Mouse (Mus musculus) liver, embryonic 14.5 days (tissue): ENCODE data around the gene Nprl2. TPM values are rescaled to one million over a fixed set of nuclear protein-coding genes. Genes with fewer than 3 reads are reported as not detected.

ENCODE experiments used
- ATAC-seq: fragments of 200-750 bp; cut with Nextera tagmentation; 2 replicates; pipeline ENCODE4 v1.8.0; 2017; ENCODE audit warnings: moderate number of reproducible peaks, mild to moderate bottlenecking, moderate library complexity; ENCODE audit not compliant: insufficient read depth
- DNase-seq, 3 experiments: peaks; one replicate each; pipeline ENCODE4 v3.0.0-alpha.2; 2012 to 2013; ENCODE audit warnings: low read depth in 3 of 3, low spot score in 3 of 3
- H3K27ac ChIP-seq: fragments of 300-500 bp; sonication (generic); 2 replicates; pipeline ENCODE4 v1.5.1; 2014; ENCODE audit warnings: moderate library complexity, mild to moderate bottlenecking, control low read depth, inconsistent platforms
- H3K27me3 ChIP-seq: fragments of 300-500 bp; sonication (generic); 2 replicates; pipeline ENCODE4 v1.6.1; 2014; ENCODE audit warnings: mild to moderate bottlenecking, low read length, moderate library complexity; ENCODE audit not compliant: control insufficient read depth, insufficient read depth
- H3K36me3 ChIP-seq: fragments of 300-500 bp; sonication (generic); replicated peaks from 2 replicates; pipeline ENCODE4 v1.6.1; 2014; ENCODE audit warnings: low read depth; ENCODE audit not compliant: control insufficient read depth, insufficient read depth
- H3K4me1 ChIP-seq, 2 experiments: fragments of 200-500 bp in 1 of 2; fragments of 300-500 bp in 1 of 2; sonication (generic) in 1 of 2; replicated peaks; 2 replicates each; pipeline ENCODE4 v1.6.1; 2012 to 2014; ENCODE audit warnings: antibody characterized with exemption in 1 of 2, inconsistent platforms in 1 of 2, low read length in 1 of 2; ENCODE audit not compliant: control insufficient read depth in 2 of 2, insufficient read depth in 2 of 2
- H3K4me2 ChIP-seq: fragments of 300-500 bp; sonication (generic); 2 replicates; pipeline ENCODE4 v1.6.1; 2014; ENCODE audit warnings: low read depth, mild to moderate bottlenecking, control low read depth, moderate library complexity
- H3K4me3 ChIP-seq, 2 experiments: fragments of 200-500 bp in 1 of 2; fragments of 300-500 bp in 1 of 2; sonication (generic) in 1 of 2; 2 replicates each; pipeline ENCODE4 v1.5.1; 2012 to 2014; ENCODE audit warnings: low read depth in 2 of 2, low read length in 2 of 2, mild to moderate bottlenecking in 2 of 2, control low read depth in 1 of 2, inconsistent platforms in 1 of 2, moderate library complexity in 1 of 2; ENCODE audit not compliant: insufficient read depth in 1 of 2
- H3K9ac ChIP-seq: fragments of 300-500 bp; sonication (generic); replicated peaks from 2 replicates; pipeline ENCODE4 v1.6.1; 2014; ENCODE audit warnings: mild to moderate bottlenecking, control low read depth, moderate library complexity
- H3K9me3 ChIP-seq: fragments of 300-500 bp; sonication (generic); 2 replicates; pipeline ENCODE4 v1.6.1; 2016; ENCODE audit warnings: low read length, mixed read lengths; ENCODE audit not compliant: control insufficient read depth
- CTCF ChIP-seq: IDR thresholded peaks from 2 replicates; pipeline ENCODE4 v1.5.1; 2016; ENCODE audit warnings: antibody characterized with exemption, low read depth, control low read depth
- EP300 ChIP-seq: IDR thresholded peaks from 2 replicates; pipeline ENCODE4 v1.6.1; 2016; ENCODE audit warnings: antibody characterized with exemption, low read depth
- WGBS: fragments of 180-500 bp; shearing (Covaris S2); extraction: QIAGEN DNeasy Blood & Tissue Kit; methylation state at CpG from one replicate; pipeline ENCODE4 v1.1.7; 2014; ENCODE audit not compliant: insufficient replicate concordance; 5-methylcytosine and 5-hydroxymethylcytosine counted together
- polyA plus RNA-seq, 2 experiments: library from polyadenylated mRNA; depleted of rRNA in 1 of 2; stranded (reverse) in 1 of 2; unstranded in 1 of 2; fragments of >200 nt; fragmentation: Nextera tagmentation in 1 of 2; extraction: Ambion mirVana in 1 of 2; gene quantifications; 2 replicates each; pipeline versions ENCODE4 v1.2.1 to v1.2.3; 2012 to 2014

The Nprl2 gene
- polyA plus RNA-seq, 2 experiments: 9.2 to 10.5 TPM

DNA sequence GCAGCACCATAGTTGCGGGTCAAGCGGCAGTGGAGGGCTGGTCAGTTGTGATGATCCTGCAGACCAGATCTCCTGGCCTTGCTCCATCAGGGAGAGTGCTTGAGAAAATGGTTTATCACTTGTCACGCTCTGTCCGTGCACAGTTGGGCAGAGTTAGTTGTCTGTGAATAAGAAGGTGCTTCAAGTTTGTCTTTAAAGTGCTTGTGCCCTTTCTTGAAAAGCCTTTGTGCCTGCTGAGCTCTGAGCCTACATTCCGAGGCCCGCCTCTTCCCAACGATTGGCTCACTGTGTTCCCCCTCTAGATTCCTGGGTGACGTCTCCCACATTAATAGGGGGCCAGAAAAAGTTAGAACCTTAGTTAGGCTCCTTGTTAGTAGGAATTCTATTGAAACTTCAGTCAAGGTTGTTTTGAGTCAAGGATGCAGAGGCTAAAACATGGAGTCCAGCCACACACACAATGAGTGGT, 9.9 kb downstream of the Nprl2 start:
- peaks cover 36 to 46% of the 10 kb centered on the region in 2 experiments for H3K4me1 ChIP-seq
- DNase-seq: no peak

DNA sequence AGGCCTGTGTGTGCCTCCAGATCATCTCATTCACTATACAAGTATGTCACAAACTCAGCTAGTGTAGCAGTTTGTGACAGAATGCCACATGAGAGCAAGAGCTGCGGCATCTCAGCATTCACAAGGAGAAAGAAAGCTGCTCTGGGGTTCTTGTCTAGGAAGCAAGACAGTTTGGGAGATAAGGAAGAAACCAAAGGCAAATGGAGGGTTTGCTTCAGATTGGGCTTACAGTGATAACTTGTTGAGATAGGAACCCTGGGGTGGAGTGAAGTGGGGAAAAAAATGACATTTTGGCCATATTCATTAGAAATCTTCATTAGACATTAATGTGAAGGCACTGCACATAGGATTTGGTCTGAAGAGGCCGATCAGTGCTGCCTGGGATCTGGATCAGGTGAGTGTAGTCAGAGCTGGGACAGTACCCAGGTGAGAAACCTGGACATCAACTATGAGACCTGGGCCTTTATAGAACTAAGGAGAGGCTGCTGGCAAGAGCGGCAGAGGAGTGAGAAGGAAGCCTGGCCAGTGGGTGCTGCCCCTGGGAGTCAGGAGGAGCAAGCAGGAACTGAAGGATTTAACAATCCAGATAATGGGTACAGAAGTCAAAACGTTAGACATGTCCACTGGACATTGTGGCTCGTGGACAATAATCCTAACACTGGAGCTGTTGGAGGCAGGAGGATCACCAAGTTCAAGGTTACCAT, 10.8 kb downstream of the Nprl2 start:
- H3K4me1 ChIP-seq: peaks cover 35 to 42% of the 10 kb centered on the region in 2 experiments

More for the DNA sequence above, 9.9 kb downstream of the Nprl2 start:
- H3K27ac ChIP-seq: no peak overlapping the region
- H3K9ac ChIP-seq: peak overlapping the region; percentile 58
- peaks cover 3% of the 10 kb centered on the region for H3K36me3 ChIP-seq
- peak overlapping the region; percentile 39 to 41 for H3K4me3 ChIP-seq
- no peaks in the 10 kb centered on the region for H3K9me3 ChIP-seq
- peaks cover 3% of the 10 kb centered on the region; the same call in 1 of the 2 replicates for H3K27me3 ChIP-seq
- peak overlapping the region; percentile 67 for H3K4me2 ChIP-seq
- no peak for TF ChIP-seq CTCF
- no peak for TF ChIP-seq EP300
- no peak for ATAC-seq
- 29% methylated on average over 8 of the region's 8 CpGs for WGBS

DNA sequence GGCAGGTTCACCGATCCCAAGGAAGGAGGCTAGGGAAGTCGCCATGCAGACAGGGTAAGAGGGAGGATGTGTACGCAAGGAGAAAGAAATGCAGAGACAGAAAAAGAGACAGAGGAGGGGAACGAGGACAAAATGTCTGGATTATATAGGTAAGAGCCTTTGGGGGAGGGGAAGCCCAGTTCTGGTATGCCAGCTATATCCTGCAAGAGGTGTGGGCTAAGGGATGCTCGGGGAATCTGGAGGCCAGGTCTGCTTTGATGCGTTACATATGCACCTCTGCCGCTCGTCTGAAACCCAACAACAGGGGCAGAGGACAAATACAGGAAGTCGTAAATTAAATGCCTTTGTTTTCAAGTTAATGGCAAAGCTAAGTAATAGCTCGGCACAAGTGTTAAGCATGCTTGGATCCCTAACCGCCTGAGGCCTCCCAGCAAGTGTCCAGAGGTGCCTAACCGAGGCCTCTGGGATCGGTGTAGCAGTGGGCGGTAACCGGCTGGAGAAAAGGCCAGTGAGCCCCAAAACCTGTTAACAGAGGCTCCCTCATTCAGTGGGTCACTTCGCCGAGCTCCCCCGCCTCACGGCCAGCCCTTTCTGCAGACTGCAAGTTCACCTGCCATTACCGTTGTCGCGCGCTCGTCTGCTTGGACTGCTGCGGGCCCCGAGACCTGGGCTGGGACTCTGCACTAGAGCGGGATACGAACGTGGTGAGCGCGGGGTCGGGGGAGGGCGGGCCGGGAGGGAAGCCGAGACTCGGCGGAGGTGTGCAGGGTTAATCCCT, 11.7 kb downstream of the Nprl2 start:
- peaks cover 21% of the 10 kb centered on the region for H3K36me3 ChIP-seq
- no peak for TF ChIP-seq EP300
- TF ChIP-seq CTCF: no peak
- no peaks in the 10 kb centered on the region for H3K9me3 ChIP-seq
- peak overlapping the region; percentile 57 to 83 for H3K4me3 ChIP-seq
- peak overlapping the region; percentile 75 for H3K9ac ChIP-seq
- DNase-seq (no peak), ATAC-seq (peak; percentile 49)
- H3K27me3 ChIP-seq: peaks cover 3% of the 10 kb centered on the region; the same call in 1 of the 2 replicates
- H3K4me2 ChIP-seq: peak overlapping the region; percentile 90
- 5% methylated on average over 37 of the region's 37 CpGs for WGBS
- peak overlapping the region; percentile 27 for H3K27ac ChIP-seq
- peaks cover 35 to 42% of the 10 kb centered on the region in 2 experiments for H3K4me1 ChIP-seq

More for the DNA sequence above, 10.8 kb downstream of the Nprl2 start:
- DNase-seq (no peak), ATAC-seq (no peak)
- Histone ChIP-seq H3K27me3 (peaks cover 3% of the 10 kb centered on the region; the same call in 1 of the 2 replicates), H3K9me3 (no peaks in the 10 kb centered on the region), H3K4me2 (peak overlapping the region; percentile 90), H3K27ac (no peak overlapping the region), H3K36me3 (peaks cover 12% of the 10 kb centered on the region), H3K9ac (no peak overlapping the region), H3K4me3 (no peak overlapping the region)
- TF ChIP-seq CTCF (no peak), EP300 (no peak)
- 49% methylated on average over 5 of the region's 5 CpGs for WGBS

DNA sequence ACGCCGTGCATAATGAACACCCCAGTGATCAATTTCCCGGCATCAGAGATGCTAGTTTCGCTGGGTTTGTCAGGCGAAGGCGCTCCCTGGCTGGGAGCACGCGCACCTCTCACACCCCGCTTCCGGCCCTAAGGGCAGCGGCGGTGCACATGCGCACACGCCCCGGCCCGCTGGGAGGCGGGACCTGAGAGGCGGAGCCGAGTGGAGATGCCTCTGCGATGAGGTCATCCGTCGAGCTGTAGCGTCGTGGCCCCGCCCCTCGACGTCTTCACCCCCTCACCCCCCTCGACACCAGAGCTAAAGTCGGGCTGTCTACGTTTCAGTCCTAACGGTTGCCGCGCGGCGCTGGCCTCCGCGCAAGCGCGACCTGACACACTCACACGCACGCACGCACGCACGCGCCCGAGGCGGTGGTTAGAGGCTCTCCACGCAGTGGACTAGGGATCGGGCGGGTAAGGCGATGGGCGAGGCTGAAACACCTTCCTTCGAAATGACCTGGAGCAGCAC, 12.3 kb downstream of the Nprl2 start:
- TF ChIP-seq CTCF: no peak; the same call in 1 of the 2 replicates
- TF ChIP-seq EP300: no peak
- Histone ChIP-seq H3K27me3 (peaks cover 3% of the 10 kb centered on the region; the same call in 1 of the 2 replicates), H3K27ac (peak overlapping the region; percentile 79), H3K4me1 (peaks cover 35 to 42% of the 10 kb centered on the region in 2 experiments), H3K4me3 (peak overlapping the region; percentile 74 to 83), H3K9me3 (no peaks in the 10 kb centered on the region), H3K36me3 (peaks cover 27% of the 10 kb centered on the region), H3K4me2 (peak overlapping the region; percentile 90), H3K9ac (peak overlapping the region; percentile 87)
- DNase-seq: peak; percentile 93 to 96 (median 95)
- ATAC-seq: peak; percentile 89
- under 1% methylated on average over 53 of the region's 53 CpGs for WGBS
